Mouse (Mus musculus): ENCODE results near the gene Atxn2. TPM values are rescaled to one million over a fixed set of nuclear protein-coding genes. Genes with fewer than 3 reads are reported as not detected.
"Not testable (repeated sequence)": the region's sequence is repeated elsewhere in the genome, so short reads cannot be mapped to it uniquely, and the experiment has no call there.

The Atxn2 gene
- total RNA-seq, 2 experiments from 2014 or later = 256 TPM

DNA sequence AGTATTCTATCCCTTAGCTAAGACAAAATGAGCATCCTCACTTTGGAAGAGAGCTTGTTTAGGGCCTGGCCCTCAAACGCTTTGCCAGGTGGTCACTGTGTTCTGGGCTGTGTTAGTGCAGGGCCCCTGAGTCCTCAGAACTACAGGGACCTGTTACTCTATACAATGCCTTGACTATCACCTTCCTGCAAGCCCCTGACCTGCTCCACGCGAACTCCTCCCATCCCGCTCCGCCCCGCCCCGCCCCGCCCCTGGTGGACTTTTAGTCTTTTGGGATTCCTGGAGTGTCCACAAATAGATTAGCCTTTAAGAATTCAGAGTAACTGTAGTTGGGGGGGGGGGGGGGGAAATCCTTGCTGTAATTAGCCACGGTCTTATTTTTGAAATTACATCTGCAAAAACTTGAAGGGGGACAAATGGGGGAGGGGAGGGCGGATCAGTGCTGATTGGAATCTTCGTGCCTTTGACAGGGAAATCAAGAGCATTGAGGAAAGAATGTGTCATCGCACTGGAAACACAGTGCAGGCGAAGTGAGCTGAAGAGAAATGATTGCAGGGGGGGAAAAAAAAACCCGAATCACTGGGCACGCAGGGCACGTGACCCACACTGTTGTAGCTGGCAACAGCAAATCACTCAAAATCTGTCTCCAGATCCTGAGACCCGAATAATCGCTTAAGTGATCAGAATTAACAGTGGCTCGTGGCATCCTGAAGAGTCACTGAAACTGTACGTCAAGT is 6.5 kb upstream of the Atxn2 start:
- intact Hi-C loops (cut with DNase I) = no loop called here

DNA sequence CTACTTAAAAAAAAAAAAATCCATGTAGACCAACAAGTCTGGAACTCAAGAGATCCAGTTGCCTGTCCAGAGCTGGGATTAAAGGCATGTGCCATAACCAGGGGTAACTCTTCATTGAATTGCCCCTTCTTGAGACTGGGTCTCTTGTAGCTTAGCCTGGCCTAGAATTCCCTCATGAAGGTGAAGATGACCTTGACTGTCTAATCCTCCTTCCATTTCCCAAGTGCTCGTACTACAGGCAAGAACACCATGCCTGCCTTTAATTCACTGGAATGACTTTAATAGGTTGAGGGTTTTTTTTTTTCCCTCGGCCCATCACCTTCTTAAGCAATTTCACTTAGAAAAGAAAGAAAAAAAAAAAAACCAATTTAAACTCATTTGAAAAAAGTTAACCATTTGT is 735 bp upstream of the Atxn2 start:
- intact Hi-C loops (cut with DNase I) = loop anchor here (5.0 kb wide), 1 partner anchor 132 kb away; no protein-coding TSS in a partner anchor
- no peak for DNase-seq (ENCODE audit: low spot score in 2 of 2)

More for the DNA sequence above, 6.5 kb upstream of the Atxn2 start:
- DNase-seq (ENCODE audit: low spot score in 2 of 2) = peak; percentile 14 to 54

DNA sequence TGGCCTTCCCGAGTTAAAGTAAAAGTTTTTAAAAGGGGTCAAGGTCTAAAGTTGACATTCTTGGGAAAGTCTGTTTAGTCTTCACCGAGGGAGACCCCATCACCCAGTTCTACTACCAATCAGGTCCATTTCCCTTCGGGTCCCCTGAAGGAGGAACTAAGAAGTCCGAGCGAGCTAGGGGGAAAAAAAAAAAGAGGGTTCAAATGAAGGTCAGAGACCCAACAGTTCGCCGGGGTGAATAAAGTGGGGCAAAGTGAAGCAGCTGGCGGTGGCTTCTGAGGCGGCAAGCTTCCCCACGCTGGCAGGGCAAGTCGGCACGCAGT is 325 bp upstream of the Atxn2 start:
- no peak for DNase-seq (ENCODE audit: low spot score in 2 of 2)
- intact Hi-C loops (cut with DNase I) = loop anchor here (5.0 kb wide), 1 partner anchor 131 kb away; no protein-coding TSS in a partner anchor

DNA sequence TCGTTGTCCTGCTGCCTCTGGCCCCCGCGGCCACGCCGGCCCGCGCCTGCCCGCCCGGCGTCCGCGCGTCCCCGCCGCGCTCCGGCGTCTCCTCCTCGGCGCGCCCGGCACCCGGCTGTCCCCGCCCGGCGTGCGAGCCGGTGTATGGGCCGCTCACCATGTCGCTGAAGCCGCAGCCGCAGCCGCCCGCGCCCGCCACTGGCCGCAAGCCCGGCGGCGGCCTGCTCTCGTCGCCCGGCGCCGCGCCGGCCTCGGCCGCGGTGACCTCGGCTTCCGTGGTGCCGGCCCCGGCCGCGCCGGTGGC is 743 bp downstream of the Atxn2 start:
- DNase-seq (ENCODE audit: low spot score in 2 of 2) = no peak
- intact Hi-C loops (cut with DNase I) = loop anchor here (5.0 kb wide), 1 partner anchor 130 kb away; no protein-coding TSS in a partner anchor

DNA sequence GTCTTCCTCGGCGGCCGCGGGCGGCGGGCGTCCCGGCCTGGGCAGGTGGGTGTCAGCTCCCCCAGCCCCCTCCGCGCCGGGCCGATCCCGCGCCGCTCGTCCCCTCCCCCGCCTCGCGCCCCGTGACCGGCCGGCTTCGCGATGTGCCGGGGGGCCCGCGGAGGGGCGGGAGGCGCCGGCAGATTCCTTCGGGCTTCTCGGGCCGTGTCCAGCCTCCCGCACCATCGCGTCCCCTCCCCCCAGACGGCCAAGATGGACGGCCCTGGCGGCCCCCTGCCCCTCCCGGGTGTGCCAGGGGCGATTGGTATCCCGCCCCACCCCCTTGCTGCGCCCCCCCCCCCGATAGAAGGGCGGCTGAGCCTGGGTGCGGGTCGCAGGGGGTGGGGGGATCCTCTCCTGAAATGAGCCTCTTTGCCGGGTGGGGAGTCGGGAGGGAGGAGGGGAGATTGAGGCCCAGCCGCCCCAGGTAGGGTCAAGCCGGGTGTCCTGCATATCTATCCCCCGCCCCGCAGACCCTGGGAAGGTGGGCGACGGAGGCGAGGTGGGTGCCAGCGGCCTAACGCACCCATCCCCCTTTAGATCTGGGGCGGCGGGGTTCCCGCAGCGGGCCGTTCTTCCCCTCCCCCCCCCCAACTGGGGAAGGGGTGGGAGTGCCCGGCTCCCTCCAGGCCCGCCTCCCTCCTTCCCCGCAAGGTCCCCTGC is 1.2 kb downstream of the Atxn2 start:
- DNase-seq (ENCODE audit: low spot score in 2 of 2) = peak; percentile 25 to 29
- intact Hi-C loops (cut with DNase I) = loop anchor here (5.0 kb wide), 1 partner anchor 130 kb away; no protein-coding TSS in a partner anchor

DNA sequence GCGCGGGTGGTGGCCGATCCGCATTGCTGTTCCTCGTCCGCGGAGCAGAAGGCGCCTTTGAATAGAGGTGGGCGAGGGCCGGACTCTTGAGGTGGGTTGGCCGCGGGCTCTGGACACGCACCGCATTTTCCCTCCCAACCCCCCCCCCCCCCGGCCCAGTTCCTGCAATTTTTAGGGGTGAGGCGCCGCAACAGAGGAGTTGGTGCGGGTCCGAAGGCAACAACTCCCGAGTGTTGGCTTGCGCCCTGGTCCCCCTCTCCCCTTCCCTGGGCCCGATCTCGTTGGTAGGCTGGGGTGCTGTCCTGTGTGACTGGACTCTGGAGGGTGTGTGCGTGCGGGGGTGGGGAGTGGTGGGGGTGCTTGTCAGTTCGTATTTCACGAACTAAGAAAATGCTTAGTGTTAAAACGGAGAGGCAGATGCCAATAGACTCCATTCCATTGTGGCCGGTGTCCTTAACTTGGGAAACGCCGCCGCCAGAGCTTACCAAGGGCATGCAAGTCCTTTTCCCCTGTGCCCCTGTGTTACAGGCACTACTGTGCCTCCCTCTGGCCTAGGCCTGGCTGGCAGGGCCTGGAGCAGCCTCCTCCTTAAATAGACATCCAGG is 1.9 kb downstream of the Atxn2 start:
- intact Hi-C loops (cut with DNase I) = loop anchor here (5.0 kb wide), 1 partner anchor 129 kb away; no protein-coding TSS in a partner anchor

DNA sequence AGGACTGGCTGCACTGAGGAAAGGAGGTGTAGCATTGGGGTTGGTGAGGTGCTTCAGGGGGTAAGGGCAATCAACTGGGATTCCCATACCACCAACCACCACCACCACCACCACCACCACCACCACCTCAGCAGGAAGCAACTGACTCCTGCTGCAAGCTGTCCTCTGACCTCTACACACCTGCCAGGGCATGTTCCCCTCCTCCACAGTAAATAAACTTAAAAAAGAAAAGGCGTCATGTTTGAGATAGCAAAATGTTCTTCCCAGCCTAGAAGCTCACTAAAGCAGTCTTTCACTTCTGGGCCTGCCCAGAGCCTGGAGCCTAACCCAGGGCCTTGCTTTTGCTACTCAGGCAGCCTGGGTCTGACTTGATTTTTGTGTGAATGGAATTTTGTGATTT is 3.2 kb downstream of the Atxn2 start:
- intact Hi-C loops (cut with DNase I) = loop anchor here (5.0 kb wide), 1 partner anchor 128 kb away; no protein-coding TSS in a partner anchor
- no peak for DNase-seq (ENCODE audit: low spot score in 2 of 2)

More for the DNA sequence above, 1.9 kb downstream of the Atxn2 start:
- DNase-seq (ENCODE audit: low spot score in 2 of 2) = peak; percentile 29 to 40

DNA sequence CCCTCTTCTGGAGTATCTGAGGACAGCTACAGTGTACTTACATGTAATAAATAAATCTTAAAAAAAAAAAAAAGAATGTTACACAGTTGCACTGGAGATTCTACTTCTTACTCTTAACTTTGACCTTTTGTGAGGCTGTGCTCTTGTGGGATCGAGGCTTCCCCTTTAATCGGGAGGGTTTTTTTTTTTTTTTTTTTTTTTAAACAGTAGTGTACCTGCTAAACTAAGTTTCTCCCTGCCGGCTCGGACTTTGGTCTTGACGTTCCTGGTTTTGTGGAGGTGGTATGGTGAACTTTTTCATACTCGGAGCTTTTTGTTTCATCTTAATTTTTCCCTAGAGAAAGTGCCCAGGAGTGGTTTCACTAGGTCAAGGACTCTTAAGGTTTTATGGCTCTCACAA is 3.8 kb downstream of the Atxn2 start:
- no peak for DNase-seq (ENCODE audit: low spot score in 2 of 2)
- intact Hi-C loops (cut with DNase I) = loop anchor here (5.0 kb wide), 1 partner anchor 127 kb away; no protein-coding TSS in a partner anchor

DNA sequence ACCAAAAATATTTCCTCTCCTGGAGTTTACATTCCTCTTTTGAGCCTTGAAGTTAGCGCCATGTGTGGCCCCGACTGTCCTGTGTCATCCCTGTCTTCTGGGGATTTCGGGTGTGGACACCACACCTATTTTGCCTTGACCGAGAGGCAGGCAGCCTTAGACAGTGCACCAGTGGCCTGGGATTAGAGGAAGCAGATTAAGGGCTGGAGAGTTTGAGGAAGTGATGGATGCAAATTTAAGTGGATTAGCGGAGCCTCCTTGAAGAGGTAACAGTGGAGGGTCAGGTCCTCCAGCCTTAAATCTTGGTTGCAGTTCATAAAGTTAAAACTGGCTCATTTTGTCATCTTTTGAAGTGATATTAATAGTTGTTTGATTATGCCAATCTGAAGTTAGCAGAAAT is 7.3 kb downstream of the Atxn2 start:
- intact Hi-C loops (cut with DNase I) = no loop called here

DNA sequence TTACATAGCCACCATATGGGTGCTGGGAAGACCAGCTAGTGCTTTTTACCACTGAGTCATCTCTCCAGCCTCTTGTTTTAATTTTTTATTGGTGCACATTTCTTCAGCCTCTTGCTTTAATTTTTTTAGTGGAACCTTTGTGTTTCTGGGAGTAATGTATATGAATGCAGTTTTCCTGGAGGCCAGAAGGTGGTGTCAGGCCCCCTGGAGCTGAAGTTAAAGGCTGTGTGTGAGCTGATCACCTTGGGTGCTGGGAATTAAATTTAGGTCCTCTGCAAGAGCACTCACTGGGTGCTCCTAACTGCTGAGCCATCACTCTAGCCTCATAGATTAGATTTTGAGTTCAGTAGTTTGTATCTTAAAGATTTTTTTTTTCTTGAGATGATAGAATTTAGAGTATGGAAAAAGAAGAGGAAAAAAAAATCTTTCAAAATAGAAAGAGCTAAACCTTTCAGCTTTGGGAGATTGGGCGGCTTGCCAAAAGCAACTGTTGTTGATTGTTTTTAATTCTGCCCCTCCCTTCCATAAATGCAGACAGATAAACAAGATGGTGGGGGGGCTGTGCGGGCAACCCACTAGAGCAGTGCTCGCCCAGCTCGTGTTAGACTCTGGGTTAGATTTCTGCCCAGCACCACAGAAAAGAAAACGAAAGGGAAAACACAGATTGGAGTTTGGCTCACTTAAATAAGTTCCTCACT is 9.9 kb downstream of the Atxn2 start:
- intact Hi-C loops (cut with DNase I) = no loop called here

More for the DNA sequence above, 7.3 kb downstream of the Atxn2 start:
- DNase-seq (ENCODE audit: low spot score in 2 of 2) = no peak

DNA sequence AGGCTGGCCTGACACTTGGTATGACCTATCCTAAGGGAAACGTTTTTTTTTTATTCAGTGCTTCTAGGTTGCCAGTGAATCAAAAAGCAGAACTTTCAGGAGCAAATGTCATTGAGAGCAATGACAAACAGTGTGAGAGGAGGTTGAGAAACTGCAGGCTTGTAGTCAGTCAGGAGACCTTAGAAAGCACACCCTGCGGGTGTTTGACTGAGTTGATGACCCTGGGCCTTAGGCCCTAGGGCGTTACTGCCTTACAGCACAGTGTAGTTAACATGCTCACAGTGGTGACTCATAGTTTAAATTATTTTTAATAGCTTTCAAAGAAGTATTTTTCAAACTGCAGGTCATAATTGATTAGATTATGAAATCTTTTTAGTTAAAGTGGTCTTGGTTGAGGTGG is 10.7 kb downstream of the Atxn2 start:
- intact Hi-C loops (cut with DNase I) = no loop called here
- no peak for DNase-seq (ENCODE audit: low spot score in 2 of 2)

More for the DNA sequence above, 9.9 kb downstream of the Atxn2 start:
- no peak for DNase-seq (ENCODE audit: low spot score in 2 of 2)

DNA sequence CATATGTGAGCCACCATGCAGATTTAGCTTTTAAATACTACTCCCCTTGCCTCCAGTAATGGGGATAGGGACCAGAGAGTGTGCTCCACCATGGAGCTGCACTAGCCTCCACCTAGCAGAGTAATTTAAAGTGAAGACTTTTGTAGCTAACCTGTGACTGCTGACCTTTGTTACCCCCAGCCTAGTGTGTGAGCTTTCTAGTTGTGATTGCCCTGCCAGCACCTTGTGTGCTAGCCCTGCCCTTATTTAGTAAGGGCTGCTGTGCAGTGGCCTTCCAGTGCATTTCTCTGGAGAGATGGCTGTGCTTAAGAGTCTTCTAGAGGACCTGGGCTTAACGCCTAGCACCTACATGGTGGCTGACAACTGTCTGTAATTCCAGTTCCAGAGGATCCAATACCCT is 13.5 kb downstream of the Atxn2 start:
- DNase-seq (ENCODE audit: low spot score in 2 of 2) = no peak
- intact Hi-C loops (cut with DNase I) = no loop called here

DNA sequence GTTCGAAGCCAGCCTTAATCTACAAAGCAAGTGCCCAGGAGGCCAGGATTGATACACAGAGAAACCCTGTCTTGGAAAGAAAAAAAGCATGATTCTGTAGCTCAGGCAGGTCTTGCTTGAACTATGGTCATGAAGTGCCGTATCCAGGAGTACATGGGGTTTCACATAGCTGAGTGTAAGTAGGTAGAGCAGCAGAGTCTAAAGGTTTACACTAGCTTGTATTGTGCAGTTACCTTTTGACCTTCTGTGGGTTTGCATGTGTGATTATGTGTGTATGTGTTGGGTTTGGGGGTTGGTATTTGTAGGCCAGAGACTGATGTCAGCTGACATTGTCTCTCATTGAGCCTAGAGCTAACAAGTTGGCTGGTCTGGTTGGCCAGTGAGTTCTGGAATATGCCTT is 18.9 kb downstream of the Atxn2 start:
- intact Hi-C loops (cut with DNase I) = no loop called here
- no peak for DNase-seq (ENCODE audit: low spot score in 2 of 2)

DNA sequence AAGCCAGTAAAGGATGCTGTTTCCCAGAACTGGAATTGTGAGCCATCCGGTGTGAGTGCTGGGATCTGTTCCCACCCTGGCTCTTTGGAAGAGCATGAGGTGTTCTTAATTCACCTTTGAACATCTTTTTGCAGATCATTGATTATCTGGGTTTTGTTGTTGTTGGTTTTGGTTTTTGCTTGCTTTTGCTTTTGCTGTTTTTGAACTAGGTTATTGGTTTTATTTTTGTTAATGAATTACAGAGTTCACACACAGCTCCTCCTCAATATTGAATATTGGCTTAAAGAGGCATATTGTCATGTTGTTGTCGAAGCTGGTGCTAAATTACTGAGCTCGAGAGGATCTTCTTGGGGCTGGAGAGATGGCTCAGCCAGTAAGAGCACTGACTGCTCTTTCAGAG is 25.5 kb downstream of the Atxn2 start:
- intact Hi-C loops (cut with DNase I) = no loop called here
- no peak for DNase-seq (ENCODE audit: low spot score in 2 of 2)

DNA sequence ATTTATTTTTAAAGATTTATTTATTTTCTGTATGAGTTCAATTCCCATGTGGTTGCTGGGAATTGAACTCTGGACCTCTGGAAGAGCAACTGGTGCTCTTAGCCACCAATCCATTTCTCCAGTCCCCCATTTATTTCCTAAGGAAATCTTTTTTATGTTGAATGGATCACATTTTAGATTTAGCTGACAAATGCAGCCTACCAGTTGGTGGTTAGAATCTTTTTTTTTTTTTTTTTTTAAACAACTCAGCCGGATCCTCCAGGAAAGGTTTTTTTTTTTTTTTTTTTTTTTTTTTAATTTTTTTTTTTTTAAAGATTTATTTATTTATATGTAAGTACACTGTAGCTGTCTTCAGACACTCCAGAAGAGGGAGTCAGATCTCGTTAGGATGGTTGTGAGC is 27.0 kb downstream of the Atxn2 start:
- DNase-seq (ENCODE audit: low spot score in 2 of 2); intact Hi-C loops (cut with DNase I): not testable (repeated sequence)

DNA sequence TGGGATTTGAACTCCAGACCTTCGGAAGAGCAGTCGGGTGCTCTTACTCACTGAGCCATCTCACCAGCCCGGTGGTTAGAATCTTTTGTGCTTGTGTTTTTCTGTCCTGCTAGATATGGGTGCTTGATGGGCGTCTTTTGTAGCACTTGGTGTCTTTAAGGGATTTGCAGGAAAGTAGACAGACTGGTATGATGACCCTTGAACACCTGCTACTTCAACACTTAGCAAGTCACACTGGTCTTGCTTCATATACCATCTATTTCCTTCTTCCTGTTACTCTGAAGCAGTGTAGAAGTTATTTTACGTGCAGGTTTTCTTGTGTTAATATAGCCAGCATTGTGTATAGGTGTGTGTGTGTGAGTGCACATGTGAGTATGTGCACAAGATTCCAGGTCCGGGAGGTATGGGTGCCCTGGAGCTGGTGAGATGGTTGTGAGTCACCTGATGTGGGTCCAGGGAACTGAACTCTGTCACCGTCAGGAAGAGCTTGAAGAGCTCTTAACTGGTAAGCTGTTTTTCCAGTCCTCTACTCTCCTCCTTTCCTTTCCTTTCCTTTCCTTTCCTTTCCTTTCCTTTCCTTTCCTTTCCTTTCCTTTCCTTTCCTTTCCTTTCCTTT is 27.5 kb downstream of the Atxn2 start:
- intact Hi-C loops (cut with DNase I) = no loop called here
- DNase-seq (ENCODE audit: low spot score in 2 of 2) = no peak

DNA sequence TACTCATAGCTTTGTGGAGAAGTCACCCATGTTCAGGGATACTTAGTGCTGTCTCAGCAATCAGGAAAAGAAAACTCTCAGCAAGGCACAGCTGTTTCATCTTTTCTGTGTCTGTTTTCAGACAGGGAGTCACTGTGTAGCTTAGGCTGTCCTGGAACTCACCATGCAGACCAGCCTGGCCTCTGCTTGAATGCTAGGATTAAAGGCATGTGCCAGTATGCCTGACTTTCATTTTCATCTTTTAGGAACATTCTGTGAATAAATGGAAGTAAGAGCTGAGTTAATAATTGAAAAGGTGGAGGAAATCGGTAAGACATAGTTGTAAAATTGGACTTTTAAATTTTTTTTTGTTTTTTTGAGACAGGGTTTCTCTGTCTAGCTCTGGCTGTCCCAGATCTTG is 29.4 kb downstream of the Atxn2 start:
- intact Hi-C loops (cut with DNase I) = no loop called here
- DNase-seq (ENCODE audit: low spot score in 2 of 2) = no peak

DNA sequence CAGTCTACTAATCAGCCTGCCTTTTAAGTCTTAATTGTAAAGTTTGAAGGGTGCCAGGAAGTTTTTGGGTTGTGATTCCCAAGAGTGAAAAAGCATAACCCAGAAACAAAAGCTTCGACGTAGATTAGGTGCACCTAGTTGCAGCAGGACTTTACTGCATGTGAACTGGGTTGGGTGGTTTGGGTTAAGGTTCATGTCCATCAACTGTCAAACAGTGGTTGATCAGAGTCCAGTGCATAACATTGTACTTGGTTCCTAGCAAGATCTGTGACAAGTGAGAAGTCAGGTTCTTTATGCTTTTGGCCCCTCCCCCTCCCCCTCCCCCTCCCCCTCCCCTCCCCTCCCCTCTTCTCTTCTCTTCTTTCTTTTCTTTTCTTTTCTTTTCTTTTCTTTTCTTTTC is 31.8 kb downstream of the Atxn2 start:
- intact Hi-C loops (cut with DNase I) = no loop called here
- no peak for DNase-seq (ENCODE audit: low spot score in 2 of 2)

DNA sequence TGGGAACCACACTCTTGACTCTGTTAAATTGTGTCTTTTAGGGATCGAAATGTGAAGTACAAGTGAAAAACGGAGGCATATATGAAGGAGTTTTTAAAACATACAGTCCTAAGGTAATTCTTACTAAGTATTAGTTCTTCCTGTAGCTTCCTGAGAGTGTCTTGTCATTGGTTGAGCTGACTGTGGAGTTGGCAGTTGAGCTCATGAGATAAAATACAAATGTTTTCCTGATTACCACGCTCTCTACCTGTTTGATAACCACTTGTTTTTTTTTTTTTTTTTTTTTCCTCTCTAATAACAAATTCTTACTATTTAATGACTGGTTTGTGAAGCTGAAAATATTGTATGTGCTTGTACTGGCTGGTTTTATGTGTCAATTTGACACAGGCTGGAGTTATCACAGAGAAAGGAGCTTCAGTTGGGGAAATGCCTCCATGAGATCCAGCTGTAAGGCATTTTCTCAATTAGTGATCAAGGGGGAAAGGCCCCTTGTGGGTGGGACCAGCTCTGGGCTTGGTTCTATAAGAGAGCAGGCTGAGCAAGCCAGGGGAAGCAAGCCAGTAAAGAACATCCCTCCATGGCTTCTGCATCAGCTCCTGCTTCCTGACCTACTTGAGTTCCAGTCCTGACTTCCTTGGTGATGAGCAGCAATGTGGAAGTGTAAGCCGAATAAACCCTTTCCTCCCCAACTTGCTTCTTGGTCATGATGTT is 36.9 kb downstream of the Atxn2 start:
- intact Hi-C loops (cut with DNase I); DNase-seq (ENCODE audit: low spot score in 2 of 2): not testable (repeated sequence)

Measured in left cerebral cortex, postnatal 14 days (tissue).